Mouse (Mus musculus): ENCODE measurements at regions not wholly inside any gene's neighbourhood (a gene's known extent, or its start where the extent isn't known, plus 50 kb on each side); places are given as distances from the start of the nearest gene placed in this dataset.
"Not testable (repeated sequence)": the region's sequence is repeated elsewhere in the genome, so short reads cannot be mapped to it uniquely, and the experiment has no call there.

GRCm38 (mm10) chr2:44513080-44513724 is 414.3 kb downstream of the Gtdc1 start:
- Histone ChIP-seq H3K9ac (replicated peaks; ENCODE audit: low read length) (no peak overlapping the region), H3K4me3 (replicated peaks; ENCODE audit: low read depth, low read length) (no peak overlapping the region), H3K36me3 (ENCODE audit: control insufficient read depth, insufficient read depth, low read length) (no peaks in the 10 kb centered on the region), H3K4me2 (ENCODE audit: low read length) (no peak overlapping the region), H3K27ac (replicated peaks; ENCODE audit: low read depth, low read length) (no peak overlapping the region), H3K4me1 (ENCODE audit: control insufficient read depth, insufficient read depth, low read length) (no peaks in the 10 kb centered on the region), H3K27me3 (ENCODE audit: control insufficient read depth, insufficient read depth, low read length) (no peaks in the 10 kb centered on the region), H3K9me3 (ENCODE audit: control insufficient read depth, low read length) (no peaks in the 10 kb centered on the region)
- DNase-seq: no peak
- no peak for ATAC-seq (ENCODE audit: low FRiP score, low TSS enrichment)
- WGBS: 54% methylated on average over 6 of the region's 6 CpGs

GRCm38 (mm10) chr2:44512334-44512733 is 415.1 kb downstream of the Gtdc1 start:
- no peak for DNase-seq
- no peak overlapping the region for H3K4me3 ChIP-seq (replicated peaks; ENCODE audit: low read depth, low read length)
- H3K9me3 ChIP-seq (ENCODE audit: control insufficient read depth, low read length): no peaks in the 10 kb centered on the region
- H3K4me1 ChIP-seq (ENCODE audit: control insufficient read depth, insufficient read depth, low read length): no peaks in the 10 kb centered on the region
- H3K27ac ChIP-seq (replicated peaks; ENCODE audit: low read depth, low read length): no peak overlapping the region
- no peaks in the 10 kb centered on the region for H3K36me3 ChIP-seq (ENCODE audit: control insufficient read depth, insufficient read depth, low read length)
- no peak overlapping the region for H3K9ac ChIP-seq (replicated peaks; ENCODE audit: low read length)
- H3K27me3 ChIP-seq (ENCODE audit: control insufficient read depth, insufficient read depth, low read length): no peaks in the 10 kb centered on the region
- WGBS: 57% methylated on average over 8 of the region's 8 CpGs
- no peak for ATAC-seq (ENCODE audit: low FRiP score, low TSS enrichment)
- H3K4me2 ChIP-seq (ENCODE audit: low read length): no peak overlapping the region

GRCm38 (mm10) chr2:44509101-44509500 is 418.4 kb downstream of the Gtdc1 start:
- Histone ChIP-seq H3K4me3 (replicated peaks; ENCODE audit: low read depth, low read length) (no peak overlapping the region), H3K9me3 (ENCODE audit: control insufficient read depth, low read length) (no peaks in the 10 kb centered on the region), H3K9ac (replicated peaks; ENCODE audit: low read length) (no peak overlapping the region), H3K27me3 (ENCODE audit: control insufficient read depth, insufficient read depth, low read length) (no peaks in the 10 kb centered on the region), H3K4me2 (ENCODE audit: low read length) (no peak overlapping the region), H3K4me1 (ENCODE audit: control insufficient read depth, insufficient read depth, low read length) (no peaks in the 10 kb centered on the region), H3K27ac (replicated peaks; ENCODE audit: low read depth, low read length) (no peak overlapping the region), H3K36me3 (ENCODE audit: control insufficient read depth, insufficient read depth, low read length) (no peaks in the 10 kb centered on the region)
- DNase-seq (no peak), ATAC-seq (ENCODE audit: low FRiP score, low TSS enrichment) (no peak)
- WGBS: 91% methylated on average over 4 of the region's 4 CpGs

GRCm38 (mm10) chr2:44504273-44504672 is 423.2 kb downstream of the Gtdc1 start:
- H3K36me3 ChIP-seq (ENCODE audit: control insufficient read depth, insufficient read depth, low read length): no peaks in the 10 kb centered on the region
- 75% methylated on average over 6 of the region's 6 CpGs for WGBS
- ATAC-seq (ENCODE audit: low FRiP score, low TSS enrichment) (no peak), DNase-seq (no peak)
- no peak overlapping the region for H3K27ac ChIP-seq (replicated peaks; ENCODE audit: low read depth, low read length)
- H3K9me3 ChIP-seq (ENCODE audit: control insufficient read depth, low read length): no peaks in the 10 kb centered on the region
- H3K9ac ChIP-seq (replicated peaks; ENCODE audit: low read length): no peak overlapping the region
- H3K4me3 ChIP-seq (replicated peaks; ENCODE audit: low read depth, low read length): no peak overlapping the region
- H3K4me2 ChIP-seq (ENCODE audit: low read length): no peak overlapping the region
- H3K27me3 ChIP-seq (ENCODE audit: control insufficient read depth, insufficient read depth, low read length): no peaks in the 10 kb centered on the region
- H3K4me1 ChIP-seq (ENCODE audit: control insufficient read depth, insufficient read depth, low read length): no peaks in the 10 kb centered on the region

- not testable (repeated sequence) for H3K9ac ChIP-seq (replicated peaks; ENCODE audit: low read length)
These were observed 436.7 kb downstream of the Gtdc1 start for GRCm38 (mm10) chr2:44490806-44491205.

GRCm38 (mm10) chr2:44490230-44490629 is 437.2 kb downstream of the Gtdc1 start:
- DNase-seq: no peak
- Histone ChIP-seq H3K36me3 (ENCODE audit: control insufficient read depth, insufficient read depth, low read length) (no peaks in the 10 kb centered on the region), H3K4me1 (ENCODE audit: control insufficient read depth, insufficient read depth, low read length) (no peaks in the 10 kb centered on the region), H3K4me2 (ENCODE audit: low read length) (no peak overlapping the region), H3K27me3 (ENCODE audit: control insufficient read depth, insufficient read depth, low read length) (no peaks in the 10 kb centered on the region), H3K9me3 (ENCODE audit: control insufficient read depth, low read length) (no peaks in the 10 kb centered on the region), H3K4me3 (replicated peaks; ENCODE audit: low read depth, low read length) (no peak overlapping the region), H3K9ac (replicated peaks; ENCODE audit: low read length) (no peak overlapping the region), H3K27ac (replicated peaks; ENCODE audit: low read depth, low read length) (no peak overlapping the region)
- WGBS: 96% methylated on average over 4 of the region's 4 CpGs
- no peak for ATAC-seq (ENCODE audit: low FRiP score, low TSS enrichment)

More at GRCm38 (mm10) chr2:44490806-44491205, 436.7 kb downstream of the Gtdc1 start:
- not testable (repeated sequence) for H3K36me3 ChIP-seq (ENCODE audit: control insufficient read depth, insufficient read depth, low read length); ATAC-seq (ENCODE audit: low FRiP score, low TSS enrichment); H3K4me1 ChIP-seq (ENCODE audit: control insufficient read depth, insufficient read depth, low read length); H3K4me3 ChIP-seq (replicated peaks; ENCODE audit: low read depth, low read length); DNase-seq; H3K27ac ChIP-seq (replicated peaks; ENCODE audit: low read depth, low read length); H3K4me2 ChIP-seq (ENCODE audit: low read length); H3K9me3 ChIP-seq (ENCODE audit: control insufficient read depth, low read length); H3K27me3 ChIP-seq (ENCODE audit: control insufficient read depth, insufficient read depth, low read length)
- 93% methylated on average over 1 of the region's 1 CpGs for WGBS

GRCm38 (mm10) chr2:44485880-44486279 is 441.6 kb downstream of the Gtdc1 start:
- DNase-seq: no peak
- Histone ChIP-seq H3K27ac (replicated peaks; ENCODE audit: low read depth, low read length) (no peak overlapping the region), H3K27me3 (ENCODE audit: control insufficient read depth, insufficient read depth, low read length) (no peaks in the 10 kb centered on the region), H3K4me1 (ENCODE audit: control insufficient read depth, insufficient read depth, low read length) (no peaks in the 10 kb centered on the region), H3K4me3 (replicated peaks; ENCODE audit: low read depth, low read length) (no peak overlapping the region), H3K36me3 (ENCODE audit: control insufficient read depth, insufficient read depth, low read length) (no peaks in the 10 kb centered on the region), H3K9me3 (ENCODE audit: control insufficient read depth, low read length) (no peaks in the 10 kb centered on the region), H3K9ac (replicated peaks; ENCODE audit: low read length) (no peak overlapping the region), H3K4me2 (ENCODE audit: low read length) (no peak overlapping the region)
- WGBS: 66% methylated on average over 14 of the region's 14 CpGs
- ATAC-seq (ENCODE audit: low FRiP score, low TSS enrichment): no peak

- Histone ChIP-seq H3K4me1 (ENCODE audit: control insufficient read depth, insufficient read depth, low read length) (no peaks in the 10 kb centered on the region), H3K27ac (replicated peaks; ENCODE audit: low read depth, low read length) (no peak overlapping the region), H3K4me3 (replicated peaks; ENCODE audit: low read depth, low read length) (no peak overlapping the region), H3K27me3 (ENCODE audit: control insufficient read depth, insufficient read depth, low read length) (no peaks in the 10 kb centered on the region), H3K9me3 (ENCODE audit: control insufficient read depth, low read length) (no peaks in the 10 kb centered on the region), H3K4me2 (ENCODE audit: low read length) (no peak overlapping the region), H3K9ac (replicated peaks; ENCODE audit: low read length) (no peak overlapping the region), H3K36me3 (ENCODE audit: control insufficient read depth, insufficient read depth, low read length) (no peaks in the 10 kb centered on the region)
- ATAC-seq (ENCODE audit: low FRiP score, low TSS enrichment) (no peak), DNase-seq (no peak)
- 95% methylated on average over 5 of the region's 5 CpGs for WGBS
These were observed 447.7 kb downstream of the Gtdc1 start for GRCm38 (mm10) chr2:44479746-44480145.

- no peak overlapping the region for H3K4me2 ChIP-seq (ENCODE audit: low read length)
- 89% methylated on average over 1 of the region's 1 CpGs for WGBS
- DNase-seq (no peak), ATAC-seq (ENCODE audit: low FRiP score, low TSS enrichment) (no peak)
- no peaks in the 10 kb centered on the region for H3K4me1 ChIP-seq (ENCODE audit: control insufficient read depth, insufficient read depth, low read length)
- no peak overlapping the region for H3K27ac ChIP-seq (replicated peaks; ENCODE audit: low read depth, low read length)
- no peak overlapping the region for H3K4me3 ChIP-seq (replicated peaks; ENCODE audit: low read depth, low read length)
- no peaks in the 10 kb centered on the region for H3K27me3 ChIP-seq (ENCODE audit: control insufficient read depth, insufficient read depth, low read length)
- no peak overlapping the region for H3K9ac ChIP-seq (replicated peaks; ENCODE audit: low read length)
- H3K36me3 ChIP-seq (ENCODE audit: control insufficient read depth, insufficient read depth, low read length): no peaks in the 10 kb centered on the region
- H3K9me3 ChIP-seq (ENCODE audit: control insufficient read depth, low read length): no peaks in the 10 kb centered on the region
These were observed 452.0 kb downstream of the Gtdc1 start for GRCm38 (mm10) chr2:44475456-44475855.

All from midbrain, embryonic 14.5 days (tissue).